ENCODE assay signal across 8 mouse cellular contexts in the genomic region with DNA sequence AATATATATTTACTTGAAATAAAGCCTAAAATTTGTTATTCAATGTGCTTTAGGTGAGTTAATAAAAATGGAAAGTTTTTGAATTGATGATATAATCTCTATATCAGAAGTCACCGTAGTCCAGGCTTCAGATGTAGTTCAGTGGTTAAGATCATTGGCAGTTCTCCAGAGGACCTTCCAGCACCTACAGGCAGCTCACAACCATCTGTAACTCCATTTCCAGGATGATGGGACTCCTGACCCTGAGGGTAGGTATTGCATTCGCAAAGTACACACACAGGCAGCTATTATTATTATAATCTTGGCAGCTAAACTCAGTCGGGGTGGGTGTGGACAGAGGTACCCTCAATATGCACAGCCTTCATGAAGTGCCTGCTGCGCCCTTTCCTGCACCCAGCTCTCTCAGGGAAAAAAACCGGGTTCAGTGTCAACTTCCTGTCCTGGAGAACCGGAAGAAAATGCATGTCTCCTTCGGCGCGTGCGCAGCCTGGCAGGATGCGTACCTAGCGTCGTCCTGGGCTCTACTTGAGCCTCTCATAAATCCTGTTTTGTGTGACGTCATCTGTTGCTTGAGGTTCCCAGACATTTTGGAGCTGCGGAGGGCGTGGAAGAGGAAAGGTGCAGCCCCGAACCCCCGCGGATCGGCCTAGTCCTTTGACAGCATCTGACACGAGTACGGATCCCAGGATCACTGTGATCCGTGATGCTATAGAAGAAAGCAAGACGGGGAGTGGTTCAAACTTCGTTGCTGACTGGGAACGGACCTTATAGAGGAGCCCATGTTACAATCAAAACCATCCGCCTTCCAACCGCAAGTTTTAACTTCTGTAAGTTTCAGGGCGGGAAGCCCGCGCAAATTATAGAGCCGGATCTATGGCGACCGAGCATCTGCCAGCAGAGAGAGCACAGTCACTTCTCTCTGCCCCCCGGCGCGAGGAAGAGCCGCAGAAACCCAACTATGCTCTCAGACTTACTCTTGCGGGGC. TPM values are rescaled to one million over a fixed set of nuclear protein-coding genes. Genes with fewer than 3 reads are reported as not detected.
A peak's percentile ranks its signal among the peaks of the same experiment; 100 is the strongest.
DNase-seq lines count a peak whose midpoint lies in the region; ATAC-seq and TF ChIP-seq lines count a peak whose summit lies in the region.

A gene (plus strand): TSS at position 551 of the 985 bp plus-strand sequence.

- H3K4me2 ChIP-seq in hindbrain, embryonic 13.5 days: peak within 1 kb of the TSS; percentile 79

- peak within 1 kb of the TSS; percentile 74 for H3K9ac ChIP-seq in hindbrain, embryonic 13.5 days

- POLR2A ChIA-PET in Patski (lab: Charles Lee): interaction anchor here (0.6 kb wide), 2 partner anchors 27 to 753 kb away, joined by 3 to 4 read pairs; no protein-coding TSS in a partner anchor

- in situ Hi-C loops in Patski (cut with MboI; ENCODE audit: low pct_unique_long_range_greater_than_20kb): no loop called here

- CTCF ChIA-PET in Patski (lab: Charles Lee): interaction anchor here (0.9 to 1.3 kb wide), 2 partner anchors 17 to 30 kb away, joined by 3 read pairs; no protein-coding TSS in a partner anchor

- TF ChIP-seq CTCF in Patski (IDR thresholded peaks at IDR 0.05): no peak

- 2% methylated on average over 39 of the region's 39 CpGs for WGBS in hindbrain, embryonic 13.5 days

- peak; percentile 64 for DNase-seq in Patski (ENCODE audit: low read depth, low spot score)
- DNase-seq in cerebellum, postnatal 14 days: peak; percentile 91 to 94
- DNase-seq in frontal cortex, postnatal 14 days (ENCODE audit: low spot score in 2 of 2): peak; percentile 90 to 94
- DNase-seq in layer of hippocampus, postnatal 25 days (ENCODE audit: extremely low spot score in 1 of 2, low spot score in 1 of 2): peak; percentile 70 to 80
- DNase-seq in lung, postnatal 25 days (ENCODE audit: low spot score): peak; percentile 97
- DNase-seq in retina, embryonic 14.5 days (ENCODE audit: low spot score): peak; percentile 95
- peak; percentile 88 for DNase-seq in thymus, postnatal 4 days

- peaks cover 30% of the 10 kb centered on the region for H3K4me1 ChIP-seq in hindbrain, embryonic 13.5 days (replicated peaks)

- no peaks in the 10 kb centered on the region for H3K9me3 ChIP-seq in hindbrain, embryonic 13.5 days

- no peaks in the 10 kb centered on the region for H3K27me3 ChIP-seq in Patski
- no peaks in the 10 kb centered on the region for H3K27me3 ChIP-seq in hindbrain, embryonic 13.5 days

- H3K27ac ChIP-seq in hindbrain, embryonic 13.5 days: peak within 1 kb of the TSS; percentile 71

- peak; percentile 89 for ATAC-seq in Patski
- peak; percentile 98 for ATAC-seq in hindbrain, embryonic 13.5 days (ENCODE audit: low FRiP score)

- peaks cover 28% of the 10 kb centered on the region for H3K36me3 ChIP-seq in hindbrain, embryonic 13.5 days

- peak within 1 kb of the TSS; percentile 58 for H3K4me3 ChIP-seq in hindbrain, embryonic 13.5 days

RNA-seq across cellular contexts. Expression of the gene that starts here (rescaled TPM):
- polyA plus RNA-seq in Patski (2021): 1.9 TPM
- polyA plus RNA-seq in hindbrain, embryonic 13.5 days (2015; fragmentation: Nextera tagmentation; extraction: Ambion mirVana): 14.1 and 14.8 TPM in 2 replicates
- 1 to 10 TPM; 5.0 to 5.2 TPM for total RNA-seq in layer of hippocampus, postnatal 25 days (2021)

Comparison
In these comparisons a context has a peak if more than half of its experiments do, and no peak if none do; other contexts are left out.
1. Peak in every context shown above with its lines: DNase-seq, ATAC-seq, H3K4me3 ChIP-seq and H3K27ac ChIP-seq.